Comparison of ENCODE assay signal across 12 mouse cellular contexts in genomic region chr13:20047926-20048836, GRCm38 (mm10). TPM values are rescaled to one million over a fixed set of nuclear protein-coding genes. Genes with fewer than 3 reads are reported as not detected.
DNase-seq lines count a peak whose midpoint lies in the region; ATAC-seq lines count a peak whose summit lies in the region.
"Had no signal": no experiment of that assay in that cellular context is flagged by ENCODE, and none has a peak within 500 bp of the region (broad histone marks: within the 10 kb centered on the region; RNA-seq: fewer than 3 reads in every experiment).

No protein-coding gene starts in this region.

- no peaks in the 10 kb centered on the region for H3K9me3 ChIP-seq in heart, embryonic 13.5 days
- no peaks in the 10 kb centered on the region for H3K9me3 ChIP-seq in heart, embryonic 12.5 days (replicated peaks)
- no peaks in the 10 kb centered on the region for H3K9me3 ChIP-seq in forebrain, embryonic 12.5 days
- no peaks in the 10 kb centered on the region for H3K9me3 ChIP-seq in midbrain, embryonic 14.5 days (ENCODE audit: control insufficient read depth, low read length)
- H3K9me3 ChIP-seq: kidney, embryonic 15.5 days; limb, embryonic 12.5 days had no signal

- peak; percentile 71 for DNase-seq in 416B (ENCODE audit: low read depth)
- DNase-seq in midbrain, embryonic 14.5 days = no peak
- no peak for DNase-seq in c-Kit-positive CD71-positive TER-119-positive erythroid progenitor cells, embryonic 14.5 days (ENCODE audit: low spot score)
- DNase-seq in lung, postnatal 10 days = no peak
- DNase-seq: cerebellum, postnatal 14 days; liver, postnatal 0 days had no signal

- H3K4me1 ChIP-seq in heart, embryonic 13.5 days = 0 out of 2 replicates have a peak, but pooled peaks cover 4% of the 10 kb centered on the region
- H3K4me1 ChIP-seq in heart, embryonic 12.5 days (replicated peaks) = no peaks in the 10 kb centered on the region
- H3K4me1 ChIP-seq in forebrain, embryonic 12.5 days = peaks cover 21% of the 10 kb centered on the region
- H3K4me1 ChIP-seq in midbrain, embryonic 14.5 days (ENCODE audit: control insufficient read depth, insufficient read depth, low read length) = peaks cover 8% of the 10 kb centered on the region
- H3K4me1 ChIP-seq: kidney, embryonic 15.5 days; limb, embryonic 12.5 days had no signal

- 51% methylated on average over 14 of the region's 14 CpGs for WGBS in heart, embryonic 13.5 days
- WGBS in heart, embryonic 12.5 days = 53% methylated on average over 14 of the region's 14 CpGs
- WGBS in forebrain, embryonic 12.5 days = 41% methylated on average over 14 of the region's 14 CpGs
- 41% methylated on average over 14 of the region's 14 CpGs for WGBS in midbrain, embryonic 14.5 days

- no peaks in the 10 kb centered on the region for H3K36me3 ChIP-seq in heart, embryonic 13.5 days
- H3K36me3 ChIP-seq in heart, embryonic 12.5 days = no peaks in the 10 kb centered on the region
- H3K36me3 ChIP-seq in forebrain, embryonic 12.5 days (replicated peaks) = no peaks in the 10 kb centered on the region
- H3K36me3 ChIP-seq in midbrain, embryonic 14.5 days (ENCODE audit: control insufficient read depth, insufficient read depth, low read length) = no peaks in the 10 kb centered on the region
- H3K36me3 ChIP-seq: kidney, embryonic 15.5 days; limb, embryonic 12.5 days had no signal

- no peak overlapping the region for H3K4me3 ChIP-seq in heart, embryonic 13.5 days
- no peak overlapping the region for H3K4me3 ChIP-seq in heart, embryonic 12.5 days
- no peak overlapping the region for H3K4me3 ChIP-seq in forebrain, embryonic 12.5 days (replicated peaks)
- H3K4me3 ChIP-seq in midbrain, embryonic 14.5 days (replicated peaks; ENCODE audit: low read depth, low read length) = no peak overlapping the region
- H3K4me3 ChIP-seq: kidney, embryonic 15.5 days; limb, embryonic 12.5 days had no signal

- H3K27ac ChIP-seq in heart, embryonic 13.5 days (replicated peaks) = no peak overlapping the region
- no peak overlapping the region for H3K27ac ChIP-seq in heart, embryonic 12.5 days (ENCODE audit: poor library complexity, severe bottlenecking)
- H3K27ac ChIP-seq in forebrain, embryonic 12.5 days = no peak overlapping the region
- 0 out of 2 replicates have a peak overlapping the region, but pooled peaks have one; percentile 26 for H3K27ac ChIP-seq in midbrain, embryonic 14.5 days (replicated peaks; ENCODE audit: low read depth, low read length)
- H3K27ac ChIP-seq: kidney, embryonic 15.5 days; limb, embryonic 12.5 days had no signal

- H3K4me2 ChIP-seq in heart, embryonic 13.5 days = peak overlapping the region; percentile 11; the same call in 1 of the 2 replicates
- no peak overlapping the region for H3K4me2 ChIP-seq in heart, embryonic 12.5 days
- H3K4me2 ChIP-seq in forebrain, embryonic 12.5 days = peak overlapping the region; percentile 17
- H3K4me2 ChIP-seq in midbrain, embryonic 14.5 days (ENCODE audit: low read length) = peak overlapping the region; percentile 23; the same call in 1 of the 2 replicates
- H3K4me2 ChIP-seq: kidney, embryonic 15.5 days; limb, embryonic 12.5 days had no signal

- no peak overlapping the region for H3K9ac ChIP-seq in heart, embryonic 13.5 days
- H3K9ac ChIP-seq in heart, embryonic 12.5 days = no peak overlapping the region
- H3K9ac ChIP-seq in forebrain, embryonic 12.5 days = no peak overlapping the region
- no peak overlapping the region for H3K9ac ChIP-seq in midbrain, embryonic 14.5 days (replicated peaks; ENCODE audit: low read length)
- H3K9ac ChIP-seq: kidney, embryonic 15.5 days; limb, embryonic 12.5 days; liver, postnatal 0 days had no signal

- no peak for ATAC-seq in heart, embryonic 13.5 days (ENCODE audit: extremely low read depth, insufficient number of reproducible peaks, low FRiP score, low TSS enrichment)
- no peak for ATAC-seq in heart, embryonic 12.5 days (ENCODE audit: insufficient number of reproducible peaks, low FRiP score)
- peak; percentile 57; the same call in 1 of the 2 replicates for ATAC-seq in forebrain, embryonic 12.5 days (ENCODE audit: low FRiP score)
- ATAC-seq in midbrain, embryonic 14.5 days (ENCODE audit: low FRiP score, low TSS enrichment) = no peak
- no peak for ATAC-seq in frontal cortex, adult (ENCODE audit: low TSS enrichment)
- ATAC-seq: liver, postnatal 0 days had no signal

- 0 out of 2 replicates have a peak, but pooled peaks cover 10% of the 10 kb centered on the region for H3K27me3 ChIP-seq in heart, embryonic 13.5 days (replicated peaks)
- no peaks in the 10 kb centered on the region; the same call in 1 of the 2 replicates for H3K27me3 ChIP-seq in heart, embryonic 12.5 days (replicated peaks)
- no peaks in the 10 kb centered on the region for H3K27me3 ChIP-seq in forebrain, embryonic 12.5 days
- H3K27me3 ChIP-seq in midbrain, embryonic 14.5 days (ENCODE audit: control insufficient read depth, insufficient read depth, low read length) = no peaks in the 10 kb centered on the region
- H3K27me3 ChIP-seq: limb, embryonic 12.5 days had no signal

RNA-seq across cellular contexts. Expression of gene Elmo1, which starts 42.2 kb away (rescaled TPM):
- polyA plus RNA-seq in heart, embryonic 13.5 days (2015; fragmentation: Nextera tagmentation; extraction: Ambion mirVana) = 9.3 and 9.5 TPM in 2 replicates
- polyA plus RNA-seq in heart, embryonic 12.5 days (2016; fragmentation: Nextera tagmentation; extraction: Ambion mirVana) = 8.8 and 9.4 TPM in 2 replicates
- 17.8 and 22.8 TPM in 2 replicates for polyA plus RNA-seq in forebrain, embryonic 12.5 days (2016; fragmentation: Nextera tagmentation; extraction: Ambion mirVana)
- 31.3 and 38.3 TPM in 2 replicates for polyA plus RNA-seq in midbrain, embryonic 14.5 days (2014; fragmentation: Nextera tagmentation; extraction: Ambion mirVana)
